Mouse (Mus musculus): Measurements from ENCODE around the gene Pex1. TPM values are rescaled to one million over a fixed set of nuclear protein-coding genes. Genes with fewer than 3 reads are reported as not detected.
A peak's percentile ranks its signal among the peaks of the same experiment; 100 is the strongest.
"Not testable (repeated sequence)": the region's sequence is repeated elsewhere in the genome, so short reads cannot be mapped to it uniquely, and the experiment has no call there.

Pex1 gene
- total and polyA plus RNA-seq, 3 experiments, result 3.9 to 48.0 (median 29.0) TPM

GRCm38 (mm10) chr5:3646991-3647707 lies 51.3 kb downstream of the Pex1 start:
- Histone ChIP-seq H3K36me3 (replicated peaks) (peaks cover 31% of the 10 kb centered on the region), H3K27me3 (ENCODE audit: insufficient read depth, low read length) (no peaks in the 10 kb centered on the region), H3K9me3 (replicated peaks) (no peaks in the 10 kb centered on the region), H3K4me3 (ENCODE audit: low read depth, low read length) (peak overlapping the region; percentile 94), H3K4me1 (ENCODE audit: insufficient read depth, low read depth, low read length) (peaks cover 34% of the 10 kb centered on the region)
- ATAC-seq (ENCODE audit: extremely low read depth, insufficient number of reproducible peaks, low FRiP score, poor library complexity, severe bottlenecking), result peak; percentile 59
- TF ChIP-seq TAL1 (conservative IDR thresholded peaks at IDR 0.05; ENCODE audit: low read depth, low read length), result no peak
- no peak for TF ChIP-seq POLR2AphosphoS5 (IDR thresholded peaks at IDR 0.05; ENCODE audit: insufficient replicate concordance, low read depth, low read length)
- no peak for TF ChIP-seq GATA1 (IDR thresholded peaks at IDR 0.05; ENCODE audit: borderline replicate concordance, low read length)
- no peak for TF ChIP-seq CTCF (IDR thresholded peaks at IDR 0.05; ENCODE audit: low read depth, low read length)
- TF ChIP-seq GATA2 (IDR thresholded peaks at IDR 0.05; ENCODE audit: borderline replicate concordance, low read depth, low read length), result no peak
- DNase-seq (ENCODE audit: low spot score), result peak; percentile 30

DNA sequence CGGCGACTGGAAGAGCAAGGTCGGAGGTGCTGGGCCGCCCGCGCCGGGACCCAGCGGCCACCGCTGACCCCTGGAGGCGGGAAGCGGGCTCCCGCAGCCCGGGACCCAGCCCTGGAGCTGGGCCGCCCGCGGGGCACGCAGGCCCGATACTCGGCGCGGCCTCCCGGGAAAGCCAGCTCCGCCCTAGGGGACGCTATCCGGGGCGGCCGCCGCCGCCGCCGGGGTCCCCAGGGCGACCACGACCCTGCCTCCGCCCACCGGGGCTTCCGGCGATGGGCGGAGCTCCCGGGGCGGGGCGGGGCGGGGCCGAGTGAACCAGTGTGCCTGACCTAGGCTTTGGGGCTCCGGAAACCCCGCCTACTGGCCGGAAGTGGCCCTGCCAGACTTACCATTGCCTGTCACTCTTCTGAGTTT lies 51.8 kb downstream of the Pex1 start:
- Histone ChIP-seq H3K9me3 (replicated peaks) (no peaks in the 10 kb centered on the region), H3K4me3 (ENCODE audit: low read depth, low read length) (peak overlapping the region; percentile 94), H3K27me3 (ENCODE audit: insufficient read depth, low read length) (no peaks in the 10 kb centered on the region), H3K36me3 (replicated peaks) (peaks cover 26% of the 10 kb centered on the region), H3K4me1 (ENCODE audit: insufficient read depth, low read depth, low read length) (peaks cover 34% of the 10 kb centered on the region)
- ATAC-seq (ENCODE audit: extremely low read depth, insufficient number of reproducible peaks, low FRiP score, poor library complexity, severe bottlenecking) (peak; percentile 94), DNase-seq (ENCODE audit: low spot score) (peak; percentile 98)
- TF ChIP-seq TAL1 (conservative IDR thresholded peaks at IDR 0.05; ENCODE audit: low read depth, low read length), result no peak
- TF ChIP-seq CTCF (IDR thresholded peaks at IDR 0.05; ENCODE audit: low read depth, low read length), result no peak
- TF ChIP-seq GATA1 (IDR thresholded peaks at IDR 0.05; ENCODE audit: borderline replicate concordance, low read length), result no peak

DNA sequence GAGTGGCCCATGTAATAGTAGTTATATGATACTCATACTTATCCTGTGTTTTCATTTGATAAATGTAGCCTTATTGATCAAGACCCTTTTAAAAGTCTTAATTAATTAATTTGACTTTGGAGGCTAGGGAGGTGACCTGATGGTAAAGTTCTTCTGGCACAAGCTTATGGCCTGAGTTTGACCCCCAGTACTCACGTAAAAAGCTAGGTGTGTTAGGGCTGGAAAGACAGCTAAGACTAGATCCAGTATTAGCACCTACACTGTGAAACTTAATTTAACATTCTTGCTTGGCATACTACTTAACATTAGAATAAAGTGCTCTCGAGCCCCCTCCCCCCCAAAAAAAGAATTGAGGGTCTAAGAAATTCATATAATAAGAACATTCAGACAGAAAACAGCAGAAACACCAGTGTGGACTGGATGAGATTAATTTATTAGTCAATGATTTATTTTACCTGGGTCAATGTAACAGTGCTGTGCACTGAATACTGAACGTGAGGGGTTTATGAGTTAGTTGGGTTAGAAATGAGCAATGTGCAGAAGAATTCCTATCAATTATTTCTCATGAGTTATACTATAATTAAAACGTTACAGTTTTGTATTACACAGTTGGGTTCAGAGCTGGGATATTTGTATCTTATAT lies 52.5 kb downstream of the Pex1 start:
- TF ChIP-seq GATA1 (IDR thresholded peaks at IDR 0.05; ENCODE audit: borderline replicate concordance, low read length) (no peak), TAL1 (conservative IDR thresholded peaks at IDR 0.05; ENCODE audit: low read depth, low read length) (no peak), GATA2 (IDR thresholded peaks at IDR 0.05; ENCODE audit: borderline replicate concordance, low read depth, low read length) (no peak), POLR2AphosphoS5 (IDR thresholded peaks at IDR 0.05; ENCODE audit: insufficient replicate concordance, low read depth, low read length) (no peak), CTCF (IDR thresholded peaks at IDR 0.05; ENCODE audit: low read depth, low read length) (no peak)
- ATAC-seq (ENCODE audit: extremely low read depth, insufficient number of reproducible peaks, low FRiP score, poor library complexity, severe bottlenecking) (no peak), DNase-seq (ENCODE audit: low spot score) (no peak)
- H3K27me3 ChIP-seq (ENCODE audit: insufficient read depth, low read length), result no peaks in the 10 kb centered on the region
- peaks cover 21% of the 10 kb centered on the region for H3K36me3 ChIP-seq (replicated peaks)
- peaks cover 31% of the 10 kb centered on the region for H3K4me1 ChIP-seq (ENCODE audit: insufficient read depth, low read depth, low read length)
- H3K4me3 ChIP-seq (ENCODE audit: low read depth, low read length), result no peak overlapping the region; the same call in 1 of the 2 replicates
- H3K9me3 ChIP-seq (replicated peaks), result no peaks in the 10 kb centered on the region

DNA sequence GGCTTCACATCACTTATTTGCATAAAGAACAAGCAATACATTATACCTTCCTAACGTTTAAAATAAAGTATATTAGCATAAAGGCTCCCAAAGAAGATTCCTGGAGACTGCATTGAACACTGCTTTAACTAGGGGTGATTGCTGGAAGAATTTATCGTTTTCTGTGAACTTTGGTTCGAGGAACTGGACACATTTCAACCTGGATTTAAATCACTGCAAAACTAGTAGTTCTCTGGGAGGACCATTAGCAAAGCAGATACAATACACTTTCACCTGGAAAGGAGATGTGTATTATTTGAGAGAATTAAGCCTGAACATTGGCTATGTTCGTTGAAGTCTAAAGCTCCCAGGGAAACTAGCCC lies 53.0 kb downstream of the Pex1 start:
- Histone ChIP-seq H3K4me1 (ENCODE audit: insufficient read depth, low read depth, low read length) (peaks cover 29% of the 10 kb centered on the region), H3K9me3 (replicated peaks) (no peaks in the 10 kb centered on the region), H3K4me3 (ENCODE audit: low read depth, low read length) (no peak overlapping the region), H3K36me3 (replicated peaks) (peaks cover 17% of the 10 kb centered on the region), H3K27me3 (ENCODE audit: insufficient read depth, low read length) (no peaks in the 10 kb centered on the region)
- TF ChIP-seq GATA1 (IDR thresholded peaks at IDR 0.05; ENCODE audit: borderline replicate concordance, low read length) (no peak), GATA2 (IDR thresholded peaks at IDR 0.05; ENCODE audit: borderline replicate concordance, low read depth, low read length) (no peak), POLR2AphosphoS5 (IDR thresholded peaks at IDR 0.05; ENCODE audit: insufficient replicate concordance, low read depth, low read length) (no peak), TAL1 (conservative IDR thresholded peaks at IDR 0.05; ENCODE audit: low read depth, low read length) (no peak), CTCF (IDR thresholded peaks at IDR 0.05; ENCODE audit: low read depth, low read length) (no peak)
- no peak for DNase-seq (ENCODE audit: low spot score)
- no peak for ATAC-seq (ENCODE audit: extremely low read depth, insufficient number of reproducible peaks, low FRiP score, poor library complexity, severe bottlenecking)

DNA sequence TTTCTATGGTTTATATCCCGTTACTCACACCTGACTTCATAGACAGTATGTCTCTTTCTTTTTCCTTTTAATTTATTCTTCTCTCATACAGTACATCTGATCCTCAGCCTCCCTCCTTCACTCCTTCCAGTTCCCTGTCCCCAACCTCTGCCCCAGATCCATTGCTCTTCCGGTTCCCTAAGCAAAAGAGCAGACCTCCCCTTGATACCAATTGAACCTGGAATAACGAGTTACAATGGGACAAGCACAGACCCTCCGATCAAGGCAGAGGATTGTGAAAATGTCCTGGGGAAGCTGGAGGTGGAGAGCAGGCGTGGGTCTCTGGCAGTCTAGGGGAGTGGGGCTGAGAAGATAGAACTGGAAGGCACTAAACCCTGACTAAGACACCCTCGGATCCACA lies 55.0 kb downstream of the Pex1 start, which contains the start of gene Tmbim7:
Tmbim7 (plus strand) TSS at position 301 of the 400 bp plus-strand sequence.
- DNase-seq (ENCODE audit: low spot score) (no peak), ATAC-seq (ENCODE audit: extremely low read depth, insufficient number of reproducible peaks, low FRiP score, poor library complexity, severe bottlenecking) (no peak)
- Histone ChIP-seq H3K9me3 (replicated peaks) (no peaks in the 10 kb centered on the region), H3K4me3 (ENCODE audit: low read depth, low read length) (no peak within 1 kb of the TSS), H3K36me3 (replicated peaks) (no peaks in the 10 kb centered on the region), H3K4me1 (ENCODE audit: insufficient read depth, low read depth, low read length) (peaks cover 19% of the 10 kb centered on the region), H3K27me3 (ENCODE audit: insufficient read depth, low read length) (no peaks in the 10 kb centered on the region)
- TF ChIP-seq POLR2AphosphoS5 (IDR thresholded peaks at IDR 0.05; ENCODE audit: insufficient replicate concordance, low read depth, low read length), result no peak
- TF ChIP-seq CTCF (IDR thresholded peaks at IDR 0.05; ENCODE audit: low read depth, low read length), result no peak
- no peak for TF ChIP-seq GATA2 (IDR thresholded peaks at IDR 0.05; ENCODE audit: borderline replicate concordance, low read depth, low read length)
- no peak for TF ChIP-seq GATA1 (IDR thresholded peaks at IDR 0.05; ENCODE audit: borderline replicate concordance, low read length)
- TF ChIP-seq TAL1 (conservative IDR thresholded peaks at IDR 0.05; ENCODE audit: low read depth, low read length), result no peak

GRCm38 (mm10) chr5:3651621-3652020 lies 55.8 kb downstream of the Pex1 start:
- ATAC-seq (ENCODE audit: extremely low read depth, insufficient number of reproducible peaks, low FRiP score, poor library complexity, severe bottlenecking), result no peak
- Histone ChIP-seq H3K4me1 (ENCODE audit: insufficient read depth, low read depth, low read length) (peaks cover 19% of the 10 kb centered on the region), H3K36me3 (replicated peaks) (no peaks in the 10 kb centered on the region), H3K9me3 (replicated peaks) (no peaks in the 10 kb centered on the region), H3K27me3 (ENCODE audit: insufficient read depth, low read length) (no peaks in the 10 kb centered on the region), H3K4me3 (ENCODE audit: low read depth, low read length) (no peak overlapping the region)
- no peak for DNase-seq (ENCODE audit: low spot score)
- no peak for TF ChIP-seq POLR2AphosphoS5 (IDR thresholded peaks at IDR 0.05; ENCODE audit: insufficient replicate concordance, low read depth, low read length)
- no peak for TF ChIP-seq GATA2 (IDR thresholded peaks at IDR 0.05; ENCODE audit: borderline replicate concordance, low read depth, low read length)

- not testable (repeated sequence) for H3K9me3 ChIP-seq (replicated peaks); H3K4me3 ChIP-seq (ENCODE audit: low read depth, low read length); H3K36me3 ChIP-seq (replicated peaks); H3K27me3 ChIP-seq (ENCODE audit: insufficient read depth, low read length); ATAC-seq (ENCODE audit: extremely low read depth, insufficient number of reproducible peaks, low FRiP score, poor library complexity, severe bottlenecking); DNase-seq (ENCODE audit: low spot score)
- peaks cover 19% of the 10 kb centered on the region for H3K4me1 ChIP-seq (ENCODE audit: insufficient read depth, low read depth, low read length)
These were observed 57.2 kb downstream of the Pex1 start for GRCm38 (mm10) chr5:3652903-3653575.
